Mouse (Mus musculus): Measurements from ENCODE around the gene Mycn.

Gene Mycn

DNA sequence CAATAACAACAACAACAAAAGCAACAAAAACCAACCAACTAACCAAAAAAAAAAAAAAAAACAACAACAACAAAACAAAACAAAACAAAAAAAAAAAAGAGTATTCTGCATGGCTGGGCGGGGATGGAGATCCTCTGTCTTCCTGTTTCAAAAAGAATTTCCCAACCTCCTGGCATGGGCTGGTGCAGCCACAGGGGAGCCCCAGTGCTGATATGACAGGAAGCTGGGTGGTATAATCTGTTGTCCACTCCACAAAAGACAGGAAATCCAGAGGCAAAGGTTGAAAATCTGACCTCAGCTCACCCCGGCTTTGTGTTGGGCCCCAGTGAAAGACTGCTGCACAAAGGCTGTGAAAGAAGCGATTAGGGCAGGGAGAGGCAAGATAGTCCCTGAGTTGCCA is 17.3 kb downstream of the Mycn start:
- DNase-seq (ENCODE audit: low read depth) = no peak

DNA sequence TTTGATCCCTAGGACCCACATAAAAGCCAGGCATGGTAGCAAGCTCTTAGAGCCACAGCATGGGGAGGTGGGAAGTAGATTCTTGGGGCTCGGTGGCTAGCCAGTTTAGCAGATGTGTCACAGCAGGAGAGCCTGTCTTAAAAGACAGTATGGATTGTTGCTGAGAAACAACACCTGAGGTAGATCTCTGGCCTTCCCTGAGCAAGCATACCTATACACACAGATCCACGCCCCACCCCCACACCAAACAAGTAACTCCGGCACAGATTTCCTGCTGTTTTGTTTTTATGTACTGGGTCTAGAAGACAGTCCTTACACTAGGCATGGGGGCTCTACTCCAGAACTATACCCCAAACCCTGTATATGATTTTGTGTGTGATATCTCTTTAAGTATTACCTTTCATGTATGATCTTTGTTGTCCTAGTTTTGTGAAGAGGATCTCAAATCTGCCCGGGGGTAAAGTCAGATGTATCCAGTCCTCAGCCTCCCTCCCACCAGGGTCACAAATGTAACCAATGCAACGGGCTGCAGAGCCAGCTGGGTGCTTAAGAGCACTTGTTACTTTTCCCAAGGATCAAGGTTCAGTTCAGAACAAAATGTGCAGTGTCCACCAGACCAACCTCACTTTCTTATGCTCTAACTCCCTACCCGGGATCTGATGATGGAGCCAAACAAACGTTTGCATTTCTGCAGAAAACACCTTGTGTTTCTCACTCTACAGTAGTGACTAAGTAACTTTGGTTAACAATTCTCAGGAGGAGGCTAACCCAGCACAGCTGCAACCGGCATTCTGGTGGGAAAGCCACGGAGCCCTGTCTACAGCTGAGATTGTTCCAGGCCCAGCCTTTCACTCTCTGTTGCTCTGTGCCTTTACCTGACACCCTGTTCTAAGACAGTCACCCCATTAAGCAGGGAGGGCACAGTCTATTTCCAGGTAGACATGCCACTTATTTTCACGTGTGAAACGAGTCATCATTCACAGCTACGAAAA is 21.3 kb downstream of the Mycn start:
- no peak for DNase-seq (ENCODE audit: low read depth)

- no peak for DNase-seq (ENCODE audit: low read depth)
These were observed 25.4 kb downstream of the Mycn start for GRCm38 (mm10) chr12:12916298-12916697.

GRCm38 (mm10) chr12:12910356-12910979 is 31.2 kb downstream of the Mycn start:
- DNase-seq (ENCODE audit: low read depth) = no peak

GRCm38 (mm10) chr12:12909631-12910277 is 32.0 kb downstream of the Mycn start:
- DNase-seq (ENCODE audit: low read depth) = no peak

GRCm38 (mm10) chr12:12906771-12907170 is 34.9 kb downstream of the Mycn start:
- no peak for DNase-seq (ENCODE audit: low read depth)

DNA sequence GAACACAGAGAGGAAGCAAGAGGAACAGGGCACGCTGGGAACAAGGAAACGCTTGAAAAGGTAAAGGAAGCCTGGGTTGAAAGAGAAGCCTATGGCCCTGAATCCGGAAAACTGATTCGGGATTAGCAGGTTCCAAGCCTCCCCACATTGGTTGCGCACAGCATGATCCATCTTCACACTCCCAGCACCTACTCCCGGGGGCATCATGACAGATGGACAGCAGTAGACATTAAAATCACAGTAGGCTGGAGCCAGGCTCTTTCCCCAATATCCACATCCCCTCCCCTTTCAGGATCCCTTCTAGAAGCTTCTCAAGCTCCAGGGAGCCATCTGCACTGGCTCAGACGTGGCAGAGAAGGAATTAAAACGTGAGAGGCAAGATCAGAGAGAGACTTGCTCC is 35.4 kb downstream of the Mycn start:
- no peak for DNase-seq (ENCODE audit: low read depth)

GRCm38 (mm10) chr12:12905117-12905516 is 36.6 kb downstream of the Mycn start:
- no peak for DNase-seq (ENCODE audit: low read depth)

- DNase-seq (ENCODE audit: low read depth) = no peak
These were observed 37.2 kb downstream of the Mycn start for GRCm38 (mm10) chr12:12904512-12904953.

DNA sequence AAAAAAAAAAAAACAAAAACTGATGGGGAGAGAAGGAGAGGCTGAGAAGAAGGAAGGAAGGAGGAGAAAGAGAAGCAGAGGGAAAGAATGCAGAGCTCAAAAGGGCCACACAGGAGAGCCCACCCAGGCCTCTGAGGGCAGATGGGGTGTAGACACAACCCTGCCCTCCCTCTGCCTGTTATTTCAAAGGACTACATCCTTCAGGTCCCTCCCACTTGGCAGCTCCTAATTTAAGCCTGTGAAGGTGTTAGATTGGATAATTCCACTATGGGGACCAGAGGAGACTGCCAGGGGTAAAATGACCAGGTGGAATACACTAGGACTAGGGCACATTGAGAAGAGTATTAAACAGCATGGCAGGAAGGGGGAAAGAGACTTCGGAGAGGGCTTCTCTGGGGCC is 37.6 kb downstream of the Mycn start:
- DNase-seq (ENCODE audit: low read depth) = no peak

DNA sequence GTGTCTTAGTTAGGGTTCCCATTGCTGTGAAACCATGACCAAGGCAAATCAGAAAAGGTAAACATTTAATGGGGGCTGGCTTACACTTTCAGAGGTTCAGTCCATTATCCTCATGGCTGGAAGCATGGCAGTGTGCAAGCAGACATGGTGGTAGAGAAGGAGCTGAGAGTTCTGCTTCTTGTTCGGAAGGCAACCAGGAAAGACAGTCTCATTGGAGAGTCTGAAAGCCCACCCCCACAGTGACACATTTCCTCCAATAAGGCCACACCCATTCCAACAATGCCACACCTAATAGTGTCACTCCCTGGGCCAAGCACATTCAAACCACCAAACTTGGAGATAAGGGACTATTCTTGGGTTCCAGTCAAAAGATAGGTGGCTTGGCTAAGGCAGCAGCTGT is 39.3 kb downstream of the Mycn start:
- DNase-seq (ENCODE audit: low read depth) = no peak

GRCm38 (mm10) chr12:12898356-12899126 is 43.2 kb downstream of the Mycn start:
- no peak for DNase-seq (ENCODE audit: low read depth)

DNA sequence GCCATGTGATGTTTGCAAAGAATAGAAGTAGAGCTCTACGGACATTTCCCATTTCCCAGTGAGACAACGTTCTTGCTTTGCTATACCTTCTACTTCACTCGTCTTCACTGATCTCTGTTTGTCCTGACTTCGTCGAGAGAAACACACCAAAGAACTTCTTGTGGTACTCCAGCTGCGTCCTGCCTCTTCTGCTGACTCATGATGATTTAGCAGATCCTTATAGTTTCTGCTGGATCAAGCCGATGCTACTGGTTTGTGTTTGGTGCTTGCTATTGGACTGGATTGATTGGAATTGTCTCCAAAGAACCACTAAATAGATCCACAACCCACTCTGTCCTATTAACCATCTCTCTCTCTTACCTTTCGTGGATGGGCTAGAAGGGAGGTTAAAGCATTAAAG is 47.7 kb downstream of the Mycn start:
- DNase-seq (ENCODE audit: low read depth) = no peak

DNA sequence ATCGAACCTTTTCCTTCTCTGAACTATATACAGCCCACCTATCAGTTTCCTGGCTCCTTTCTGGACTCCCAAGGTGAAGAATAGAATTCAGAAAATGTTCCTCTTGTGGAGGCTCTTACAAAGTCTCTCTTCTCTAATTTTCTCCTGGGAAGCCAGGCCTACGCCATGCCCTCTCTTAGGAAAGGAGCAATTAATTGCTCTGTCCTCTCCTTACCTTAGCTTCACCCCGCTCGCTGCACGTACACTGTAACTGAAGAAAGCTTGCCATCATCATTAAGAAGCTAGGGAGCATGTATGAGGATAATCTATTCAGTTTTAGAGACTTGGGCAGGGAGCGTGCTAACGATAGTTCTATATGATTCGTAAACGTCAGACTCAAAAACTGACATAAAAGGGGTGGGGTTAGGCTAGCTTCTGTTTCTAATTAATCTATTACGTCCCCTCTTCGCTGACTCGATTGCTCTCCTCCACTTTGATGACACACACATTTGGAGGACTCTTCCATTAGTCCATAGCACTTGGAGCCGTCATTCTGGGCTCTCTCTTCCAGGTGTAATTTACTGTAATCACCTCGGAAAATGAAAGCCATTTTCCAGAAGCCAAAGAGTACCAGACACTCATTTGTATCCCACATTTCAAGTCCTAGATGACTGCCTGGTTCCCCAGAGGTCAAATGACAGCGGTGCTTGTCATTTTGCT is 55.4 kb downstream of the Mycn start:
- no peak for DNase-seq (ENCODE audit: low read depth)

All from induced T-regulatory cell, adult 2 months (primary cell).